Mouse (Mus musculus): Measurements from ENCODE around the gene Tanc2. TPM values are rescaled to one million over a fixed set of nuclear protein-coding genes. Genes with fewer than 3 reads are reported as not detected.

Gene Tanc2
- polyA plus RNA-seq, 1 experiment: 2.6 TPM

- WGBS: 15% methylated on average over 2 of the region's 2 CpGs
- no peak overlapping the region for H3K27ac ChIP-seq (ENCODE audit: control insufficient read depth, insufficient read depth, low read length)
Observed at GRCm38 (mm10) chr11:105901501-105901900, 311.7 kb downstream of the Tanc2 start.

DNA sequence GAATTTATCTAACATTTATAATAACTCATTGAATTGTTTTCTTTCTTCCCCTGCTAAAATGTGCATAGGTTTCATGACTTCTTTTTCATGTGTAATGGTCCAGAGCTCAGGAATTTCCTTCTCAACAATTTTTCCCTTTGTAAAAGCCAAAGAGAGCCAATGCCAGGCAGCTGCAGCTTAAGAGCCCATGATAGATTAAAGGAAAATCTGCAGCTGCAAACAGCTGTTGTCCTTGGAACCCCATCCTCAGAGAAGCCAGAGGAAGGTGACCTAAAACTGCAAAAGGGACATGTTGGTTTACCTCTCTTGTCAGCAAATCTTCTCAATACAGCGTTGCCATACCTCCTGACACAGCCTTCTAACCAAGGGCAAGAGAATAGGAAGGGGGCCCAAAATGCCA, 313.2 kb downstream of the Tanc2 start:
- Histone ChIP-seq H3K27me3 (ENCODE audit: control insufficient read depth, insufficient read depth, low read length) (no peaks in the 10 kb centered on the region), H3K4me3 (ENCODE audit: control insufficient read depth, insufficient read depth, low read length) (no peak overlapping the region), H3K36me3 (ENCODE audit: control insufficient read depth, insufficient read depth, low read length) (no peaks in the 10 kb centered on the region), H3K4me1 (replicated peaks; ENCODE audit: control insufficient read depth, insufficient read depth, low read length) (no peaks in the 10 kb centered on the region), H3K27ac (ENCODE audit: control insufficient read depth, insufficient read depth, low read length) (no peak overlapping the region)
- no peak for TF ChIP-seq CTCF (IDR thresholded peaks at IDR 0.05; ENCODE audit: borderline replicate concordance, control insufficient read depth, extremely low read depth, insufficient read depth, low read length, poor library complexity)
- no peak for TF ChIP-seq POLR2A (IDR thresholded peaks at IDR 0.05; ENCODE audit: control insufficient read depth, extremely low read depth, insufficient read depth, low read length, poor library complexity)
- DNase-seq: no peak
- WGBS: 95% methylated on average over 1 of the region's 1 CpGs

More at GRCm38 (mm10) chr11:105901501-105901900, 311.7 kb downstream of the Tanc2 start:
- no peak for TF ChIP-seq POLR2A (IDR thresholded peaks at IDR 0.05; ENCODE audit: control insufficient read depth, extremely low read depth, insufficient read depth, low read length, poor library complexity)
- no peak for TF ChIP-seq CTCF (IDR thresholded peaks at IDR 0.05; ENCODE audit: borderline replicate concordance, control insufficient read depth, extremely low read depth, insufficient read depth, low read length, poor library complexity)
- no peak overlapping the region for H3K4me3 ChIP-seq (ENCODE audit: control insufficient read depth, insufficient read depth, low read length)
- no peak for DNase-seq
- no peaks in the 10 kb centered on the region for H3K36me3 ChIP-seq (ENCODE audit: control insufficient read depth, insufficient read depth, low read length)
- H3K27me3 ChIP-seq (ENCODE audit: control insufficient read depth, insufficient read depth, low read length): no peaks in the 10 kb centered on the region
- H3K4me1 ChIP-seq (replicated peaks; ENCODE audit: control insufficient read depth, insufficient read depth, low read length): no peaks in the 10 kb centered on the region

DNA sequence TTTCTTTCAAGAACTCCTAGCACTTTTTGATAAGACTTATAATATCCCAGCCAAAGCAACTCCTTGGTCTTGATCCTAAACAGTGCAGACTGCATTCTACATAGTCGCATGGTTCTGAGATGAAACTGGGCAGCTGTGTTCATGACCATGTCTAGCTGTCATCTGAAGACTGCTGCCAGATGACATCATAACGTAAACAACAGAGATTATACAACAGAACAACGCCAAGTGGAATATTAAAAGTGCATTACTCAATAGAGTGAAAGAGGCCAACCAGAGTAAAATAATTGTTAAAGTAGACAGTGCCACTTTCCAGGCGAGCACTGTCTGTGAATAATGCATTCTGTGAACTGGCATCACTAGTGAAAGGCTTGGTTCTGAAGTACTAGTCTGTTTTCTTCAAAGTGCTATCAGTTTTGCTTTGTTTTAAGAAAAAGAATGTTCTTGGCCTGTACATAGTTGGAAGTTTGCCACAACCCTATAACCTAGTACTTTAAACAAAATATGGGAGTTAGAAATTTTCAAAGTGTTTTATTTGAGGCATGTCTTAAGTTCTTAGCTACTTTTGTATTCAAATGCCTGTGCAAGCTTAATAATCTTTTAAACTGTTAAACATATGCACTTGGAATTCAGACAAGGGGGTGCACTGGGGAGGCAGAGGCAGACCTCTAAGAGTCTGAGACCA, 315.9 kb downstream of the Tanc2 start:
- Histone ChIP-seq H3K27me3 (ENCODE audit: control insufficient read depth, insufficient read depth, low read length) (no peaks in the 10 kb centered on the region), H3K27ac (ENCODE audit: control insufficient read depth, insufficient read depth, low read length) (no peak overlapping the region), H3K36me3 (ENCODE audit: control insufficient read depth, insufficient read depth, low read length) (no peaks in the 10 kb centered on the region), H3K4me1 (replicated peaks; ENCODE audit: control insufficient read depth, insufficient read depth, low read length) (no peaks in the 10 kb centered on the region), H3K4me3 (ENCODE audit: control insufficient read depth, insufficient read depth, low read length) (no peak overlapping the region)
- DNase-seq: no peak
- 84% methylated on average over 4 of the region's 4 CpGs for WGBS
- TF ChIP-seq POLR2A (IDR thresholded peaks at IDR 0.05; ENCODE audit: control insufficient read depth, extremely low read depth, insufficient read depth, low read length, poor library complexity): no peak
- TF ChIP-seq CTCF (IDR thresholded peaks at IDR 0.05; ENCODE audit: borderline replicate concordance, control insufficient read depth, extremely low read depth, insufficient read depth, low read length, poor library complexity): no peak

DNA sequence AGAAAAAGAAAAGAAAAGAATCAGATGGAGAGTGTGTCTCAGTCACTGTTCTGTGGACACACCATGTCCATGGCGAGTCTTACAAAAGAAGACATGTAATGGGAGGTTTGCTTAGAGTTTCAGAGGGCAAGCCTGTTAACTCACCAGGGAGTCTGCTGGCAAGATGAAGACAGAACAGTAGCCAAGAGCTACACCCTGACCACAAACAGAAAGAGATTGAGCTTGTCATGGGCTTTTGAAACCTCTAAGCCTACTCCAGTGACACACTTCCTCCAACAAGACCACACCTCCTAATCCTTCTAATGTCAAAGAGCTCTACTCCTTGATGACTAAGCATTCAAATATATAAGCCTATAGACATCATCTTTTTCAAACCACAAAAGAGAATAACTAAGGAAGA, 317.6 kb downstream of the Tanc2 start:
- no peak overlapping the region for H3K4me3 ChIP-seq (ENCODE audit: control insufficient read depth, insufficient read depth, low read length)
- no peak overlapping the region for H3K27ac ChIP-seq (ENCODE audit: control insufficient read depth, insufficient read depth, low read length)
- no peaks in the 10 kb centered on the region for H3K27me3 ChIP-seq (ENCODE audit: control insufficient read depth, insufficient read depth, low read length)
- no peaks in the 10 kb centered on the region for H3K36me3 ChIP-seq (ENCODE audit: control insufficient read depth, insufficient read depth, low read length)
- TF ChIP-seq CTCF (IDR thresholded peaks at IDR 0.05; ENCODE audit: borderline replicate concordance, control insufficient read depth, extremely low read depth, insufficient read depth, low read length, poor library complexity) (no peak), POLR2A (IDR thresholded peaks at IDR 0.05; ENCODE audit: control insufficient read depth, extremely low read depth, insufficient read depth, low read length, poor library complexity) (no peak)
- 98% methylated on average over 1 of the region's 1 CpGs for WGBS
- DNase-seq: no peak
- H3K4me1 ChIP-seq (replicated peaks; ENCODE audit: control insufficient read depth, insufficient read depth, low read length): no peaks in the 10 kb centered on the region

- H3K4me3 ChIP-seq (ENCODE audit: control insufficient read depth, insufficient read depth, low read length): no peak overlapping the region
- WGBS: 97% methylated on average over 8 of the region's 8 CpGs
- no peak for DNase-seq
- H3K27ac ChIP-seq (ENCODE audit: control insufficient read depth, insufficient read depth, low read length): no peak overlapping the region
- no peaks in the 10 kb centered on the region for H3K27me3 ChIP-seq (ENCODE audit: control insufficient read depth, insufficient read depth, low read length)
- no peaks in the 10 kb centered on the region for H3K36me3 ChIP-seq (ENCODE audit: control insufficient read depth, insufficient read depth, low read length)
- H3K4me1 ChIP-seq (replicated peaks; ENCODE audit: control insufficient read depth, insufficient read depth, low read length): no peaks in the 10 kb centered on the region
- TF ChIP-seq POLR2A (IDR thresholded peaks at IDR 0.05; ENCODE audit: control insufficient read depth, extremely low read depth, insufficient read depth, low read length, poor library complexity) (no peak), CTCF (IDR thresholded peaks at IDR 0.05; ENCODE audit: borderline replicate concordance, control insufficient read depth, extremely low read depth, insufficient read depth, low read length, poor library complexity) (no peak)
Observed at GRCm38 (mm10) chr11:105908926-105909325, 319.1 kb downstream of the Tanc2 start.

- Histone ChIP-seq H3K27ac (ENCODE audit: control insufficient read depth, insufficient read depth, low read length) (no peak overlapping the region), H3K36me3 (ENCODE audit: control insufficient read depth, insufficient read depth, low read length) (no peaks in the 10 kb centered on the region), H3K27me3 (ENCODE audit: control insufficient read depth, insufficient read depth, low read length) (no peaks in the 10 kb centered on the region), H3K4me1 (replicated peaks; ENCODE audit: control insufficient read depth, insufficient read depth, low read length) (no peaks in the 10 kb centered on the region), H3K4me3 (ENCODE audit: control insufficient read depth, insufficient read depth, low read length) (no peak overlapping the region)
- 89% methylated on average over 2 of the region's 2 CpGs for WGBS
- DNase-seq: no peak
- TF ChIP-seq CTCF (IDR thresholded peaks at IDR 0.05; ENCODE audit: borderline replicate concordance, control insufficient read depth, extremely low read depth, insufficient read depth, low read length, poor library complexity): no peak
- TF ChIP-seq POLR2A (IDR thresholded peaks at IDR 0.05; ENCODE audit: control insufficient read depth, extremely low read depth, insufficient read depth, low read length, poor library complexity): no peak
Observed at GRCm38 (mm10) chr11:105909617-105910016, 319.8 kb downstream of the Tanc2 start.

DNA sequence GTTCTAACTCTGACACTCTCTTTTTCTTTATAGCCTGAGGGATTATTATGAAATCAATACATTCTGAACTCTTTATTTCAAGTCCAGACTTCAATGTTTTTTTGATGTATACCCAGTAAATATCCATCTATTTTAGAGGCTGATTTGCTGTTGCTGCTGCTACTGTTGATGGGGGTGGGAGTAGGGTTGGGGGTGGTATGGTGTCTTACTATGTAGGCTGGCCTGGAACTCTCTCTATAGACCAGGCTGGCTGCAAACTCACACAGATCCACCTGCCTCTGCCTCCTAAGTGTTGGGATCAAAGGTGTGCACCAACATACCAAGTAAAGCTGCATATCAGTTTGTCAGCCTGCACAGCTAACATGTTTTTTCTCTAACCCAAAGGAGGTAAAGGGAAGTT, 321.4 kb downstream of the Tanc2 start:
- no peaks in the 10 kb centered on the region for H3K36me3 ChIP-seq (ENCODE audit: control insufficient read depth, insufficient read depth, low read length)
- no peak for DNase-seq
- no peaks in the 10 kb centered on the region for H3K27me3 ChIP-seq (ENCODE audit: control insufficient read depth, insufficient read depth, low read length)
- TF ChIP-seq CTCF (IDR thresholded peaks at IDR 0.05; ENCODE audit: borderline replicate concordance, control insufficient read depth, extremely low read depth, insufficient read depth, low read length, poor library complexity) (no peak), POLR2A (IDR thresholded peaks at IDR 0.05; ENCODE audit: control insufficient read depth, extremely low read depth, insufficient read depth, low read length, poor library complexity) (no peak)
- no peak overlapping the region for H3K4me3 ChIP-seq (ENCODE audit: control insufficient read depth, insufficient read depth, low read length)
- H3K4me1 ChIP-seq (replicated peaks; ENCODE audit: control insufficient read depth, insufficient read depth, low read length): no peaks in the 10 kb centered on the region
- no peak overlapping the region for H3K27ac ChIP-seq (ENCODE audit: control insufficient read depth, insufficient read depth, low read length)

Data from thymus, adult 2 months (tissue).